9 mouse cellular contexts compared by ENCODE assay signal in genomic region chr17:46084091-46084501, GRCm38 (mm10). TPM values are rescaled to one million over a fixed set of nuclear protein-coding genes. Genes with fewer than 3 reads are reported as not detected.
A peak's percentile ranks its signal among the peaks of the same experiment; 100 is the strongest.
DNase-seq lines count a peak whose midpoint lies in the region; ATAC-seq lines count a peak whose summit lies in the region.
"Had no signal": no experiment of that assay in that cellular context is flagged by ENCODE, and none has a peak within 500 bp of the region (broad histone marks: within the 10 kb centered on the region; RNA-seq: fewer than 3 reads in every experiment).

No protein-coding gene starts in this region.

- no peak overlapping the region; the same call in 1 of the 2 replicates for H3K4me3 ChIP-seq in intestine, embryonic 14.5 days (ENCODE audit: low read depth, low read length)
- H3K4me3 ChIP-seq: myocyte had no signal

- peak; percentile 50 for DNase-seq in ZHBTc4 (ENCODE audit: low read depth, low spot score)
- peak; percentile 82 to 94 for DNase-seq in cerebellum, postnatal 4 days (ENCODE audit: low spot score in 2 of 2)
- DNase-seq in gastrocnemius, postnatal 4 days (ENCODE audit: low spot score in 2 of 2): peak; percentile 82 to 90
- DNase-seq in intestine, embryonic 14.5 days (ENCODE audit: low spot score): peak; percentile 90
- DNase-seq in left cerebral cortex, adult 18-20 months (ENCODE audit: low spot score in 2 of 2): peak; percentile 33 to 61
- peak; percentile 91 for DNase-seq in lung, postnatal 25 days (ENCODE audit: low spot score)
- DNase-seq in right cerebral cortex, postnatal 36 days (ENCODE audit: low spot score in 2 of 2): peak; percentile 49 to 59
- DNase-seq in embryo, embryonic 10 days (ENCODE audit: low spot score): no peak

- 13% methylated on average over 10 of the region's 10 CpGs for WGBS in intestine, embryonic 14.5 days

- no peaks in the 10 kb centered on the region for H3K27me3 ChIP-seq in intestine, embryonic 14.5 days (replicated peaks; ENCODE audit: control insufficient read depth, insufficient read depth, low read length)

- no peaks in the 10 kb centered on the region for H3K36me3 ChIP-seq in intestine, embryonic 14.5 days (ENCODE audit: control insufficient read depth, insufficient read depth, low read length)

- peak; percentile 87 for ATAC-seq in intestine, embryonic 14.5 days (replicated peaks; ENCODE audit: low FRiP score, low TSS enrichment, low read depth)

- H3K9me3 ChIP-seq in intestine, embryonic 14.5 days (ENCODE audit: control insufficient read depth, low read length): 0 out of 2 replicates have a peak, but pooled peaks cover under 1% of the 10 kb centered on the region

- peak overlapping the region; percentile 43 for H3K4me2 ChIP-seq in intestine, embryonic 14.5 days (ENCODE audit: low read length)

- H3K9ac ChIP-seq in intestine, embryonic 14.5 days (ENCODE audit: low read length): 0 out of 2 replicates have a peak overlapping the region, but pooled peaks have one; percentile 11

- H3K4me1 ChIP-seq in intestine, embryonic 14.5 days (replicated peaks; ENCODE audit: control insufficient read depth, insufficient read depth, low read length): peaks cover 30% of the 10 kb centered on the region

- peak overlapping the region; percentile 69 for H3K27ac ChIP-seq in intestine, embryonic 14.5 days (ENCODE audit: low read depth)

RNA-seq across cellular contexts. Expression of gene Mrps18a, which starts 26.7 kb away (rescaled TPM):
- 10 to 100 TPM; 65.9 to 69.3 TPM for total RNA-seq in gastrocnemius, postnatal 4 days (2021)
- 144 and 150 TPM in 2 replicates for polyA plus RNA-seq in intestine, embryonic 14.5 days (2014; fragmentation: Nextera tagmentation; extraction: Ambion mirVana)
- 10 to 100 TPM; 85.6 to 86.3 TPM for total RNA-seq in left cerebral cortex, adult 18-20 months (2021)

RNA-seq across cellular contexts. Expression of gene Vegfa, which starts 51.9 kb away (rescaled TPM):
- total RNA-seq in gastrocnemius, postnatal 4 days (2021): 100 to 1,000 TPM in 1 of 2 experiments, 10 to 100 TPM in 1; 97.0 to 100 TPM
- polyA plus RNA-seq in intestine, embryonic 14.5 days (2014; fragmentation: Nextera tagmentation; extraction: Ambion mirVana): 5.2 and 6.5 TPM in 2 replicates
- 10 to 100 TPM; 61.1 to 88.1 TPM for total RNA-seq in left cerebral cortex, adult 18-20 months (2021)

RNA-seq across cellular contexts. Expression of gene Rsph9, which starts 59.9 kb away (rescaled TPM):
- 1 to 10 TPM; 1.1 to 1.4 TPM for total RNA-seq in gastrocnemius, postnatal 4 days (2021)
- polyA plus RNA-seq in intestine, embryonic 14.5 days (2014; fragmentation: Nextera tagmentation; extraction: Ambion mirVana): 11.7 and 14.6 TPM in 2 replicates
- 10 to 100 TPM; 17.9 to 21.9 TPM for total RNA-seq in left cerebral cortex, adult 18-20 months (2021)

Comparison
In these comparisons a context has a peak if more than half of its experiments do, and no peak if none do; other contexts are left out.
1. RNA of gene Rsph9, which starts 59.9 kb away (total RNA-seq): 17.9 to 21.9 TPM in left cerebral cortex, adult 18-20 months; 1.1 to 1.4 TPM in gastrocnemius, postnatal 4 days; every median in the first group is over 4 times any median in the second.